Mouse (Mus musculus): ENCODE measurements around the gene Fam234a. TPM values are rescaled to one million over a fixed set of nuclear protein-coding genes. Genes with fewer than 3 reads are reported as not detected.
"Not testable (repeated sequence)": the region's sequence is repeated elsewhere in the genome, so short reads cannot be mapped to it uniquely, and the experiment has no call there.

Gene Fam234a
- polyA plus RNA-seq, 1 experiment from 2014 or later, result 60.6 TPM

- ATAC-seq (ENCODE audit: insufficient number of reproducible peaks, low FRiP score, low TSS enrichment, low read depth), result no peak
- Histone ChIP-seq H3K36me3 (peaks cover 42% of the 10 kb centered on the region), H3K27ac (no peak within 1 kb of the TSS), H3K9me3 (no peaks in the 10 kb centered on the region), H3K9ac (no peak within 1 kb of the TSS), H3K4me1 (peaks cover 34% of the 10 kb centered on the region), H3K4me3 (no peak within 1 kb of the TSS), H3K4me2 (no peak within 1 kb of the TSS), H3K27me3 (peaks cover 55% of the 10 kb centered on the region)
- WGBS, result 70% methylated on average over 4 of the region's 4 CpGs
Measured at GRCm38 (mm10) chr17:26198892-26199291, 45.1 kb downstream of the Fam234a start, which contains the start of gene Pdia2. Gene Pdia2 (minus strand): TSS chr17:26199087.

GRCm38 (mm10) chr17:26192481-26193190, 51.4 kb downstream of the Fam234a start:
- no peak overlapping the region for H3K27ac ChIP-seq
- no peak overlapping the region for H3K4me2 ChIP-seq
- H3K36me3 ChIP-seq, result peaks cover 97% of the 10 kb centered on the region
- WGBS, result 94% methylated on average over 15 of the region's 15 CpGs
- H3K4me3 ChIP-seq, result no peak overlapping the region
- H3K9me3 ChIP-seq, result no peaks in the 10 kb centered on the region
- H3K9ac ChIP-seq, result no peak overlapping the region
- no peaks in the 10 kb centered on the region for H3K27me3 ChIP-seq
- no peak for ATAC-seq (ENCODE audit: insufficient number of reproducible peaks, low FRiP score, low TSS enrichment, low read depth)
- H3K4me1 ChIP-seq, result no peaks in the 10 kb centered on the region

- H3K4me1 ChIP-seq; H3K27me3 ChIP-seq; H3K4me3 ChIP-seq; ATAC-seq (ENCODE audit: insufficient number of reproducible peaks, low FRiP score, low TSS enrichment, low read depth); H3K4me2 ChIP-seq; H3K9me3 ChIP-seq; H3K9ac ChIP-seq; H3K27ac ChIP-seq: not testable (repeated sequence)
- 90% methylated on average over 7 of the region's 7 CpGs for WGBS
- peaks cover 96% of the 10 kb centered on the region for H3K36me3 ChIP-seq
Measured at GRCm38 (mm10) chr17:26191486-26191885, 52.6 kb downstream of the Fam234a start.

- Histone ChIP-seq H3K27ac (no peak overlapping the region), H3K36me3 (peaks cover 89% of the 10 kb centered on the region), H3K4me2 (no peak overlapping the region), H3K9me3 (no peaks in the 10 kb centered on the region), H3K27me3 (no peaks in the 10 kb centered on the region), H3K4me3 (no peak overlapping the region), H3K9ac (no peak overlapping the region), H3K4me1 (no peaks in the 10 kb centered on the region)
- no peak for ATAC-seq (ENCODE audit: insufficient number of reproducible peaks, low FRiP score, low TSS enrichment, low read depth)
- WGBS, result 92% methylated on average over 11 of the region's 11 CpGs
Measured at GRCm38 (mm10) chr17:26188091-26188805, 55.8 kb downstream of the Fam234a start.

- ATAC-seq (ENCODE audit: insufficient number of reproducible peaks, low FRiP score, low TSS enrichment, low read depth), result 0 out of 2 replicates have a peak, but pooled peaks have one; percentile 10
- Histone ChIP-seq H3K4me3 (no peak overlapping the region), H3K9me3 (no peaks in the 10 kb centered on the region), H3K4me2 (no peak overlapping the region), H3K27ac (no peak overlapping the region), H3K9ac (no peak overlapping the region), H3K27me3 (no peaks in the 10 kb centered on the region), H3K36me3 (peaks cover 88% of the 10 kb centered on the region), H3K4me1 (no peaks in the 10 kb centered on the region)
- 97% methylated on average over 5 of the region's 5 CpGs for WGBS
Measured at GRCm38 (mm10) chr17:26187592-26187991, 56.5 kb downstream of the Fam234a start.

GRCm38 (mm10) chr17:26181179-26181578, 62.9 kb downstream of the Fam234a start:
- H3K4me3 ChIP-seq, result no peak overlapping the region
- no peaks in the 10 kb centered on the region for H3K27me3 ChIP-seq
- H3K9me3 ChIP-seq, result no peaks in the 10 kb centered on the region
- no peak overlapping the region for H3K4me2 ChIP-seq
- 91% methylated on average over 3 of the region's 3 CpGs for WGBS
- no peaks in the 10 kb centered on the region for H3K4me1 ChIP-seq
- peaks cover 56% of the 10 kb centered on the region for H3K36me3 ChIP-seq
- ATAC-seq (ENCODE audit: insufficient number of reproducible peaks, low FRiP score, low TSS enrichment, low read depth), result no peak
- no peak overlapping the region for H3K27ac ChIP-seq
- H3K9ac ChIP-seq, result no peak overlapping the region

GRCm38 (mm10) chr17:26178611-26179010, 65.4 kb downstream of the Fam234a start:
- no peak overlapping the region for H3K27ac ChIP-seq
- no peak overlapping the region for H3K4me3 ChIP-seq
- no peaks in the 10 kb centered on the region for H3K27me3 ChIP-seq
- no peak for ATAC-seq (ENCODE audit: insufficient number of reproducible peaks, low FRiP score, low TSS enrichment, low read depth)
- no peak overlapping the region for H3K4me2 ChIP-seq
- no peaks in the 10 kb centered on the region for H3K9me3 ChIP-seq
- H3K36me3 ChIP-seq, result peaks cover 60% of the 10 kb centered on the region
- H3K4me1 ChIP-seq, result no peaks in the 10 kb centered on the region
- H3K9ac ChIP-seq, result no peak overlapping the region

- peaks cover 48% of the 10 kb centered on the region for H3K36me3 ChIP-seq
- not testable (repeated sequence) for ATAC-seq (ENCODE audit: insufficient number of reproducible peaks, low FRiP score, low TSS enrichment, low read depth)
- 87% methylated on average over 2 of the region's 2 CpGs for WGBS
Measured at GRCm38 (mm10) chr17:26175248-26175647, 68.8 kb downstream of the Fam234a start.

GRCm38 (mm10) chr17:26168039-26168438, 76.0 kb downstream of the Fam234a start:
- ATAC-seq (ENCODE audit: insufficient number of reproducible peaks, low FRiP score, low TSS enrichment, low read depth), result no peak
- 83% methylated on average over 2 of the region's 2 CpGs for WGBS
- H3K4me2 ChIP-seq, result no peak overlapping the region

More at GRCm38 (mm10) chr17:26175248-26175647, 68.8 kb downstream of the Fam234a start:
- not testable (repeated sequence) for H3K9ac ChIP-seq, H3K27ac ChIP-seq, H3K9me3 ChIP-seq, H3K4me2 ChIP-seq, H3K27me3 ChIP-seq, H3K4me1 ChIP-seq, H3K4me3 ChIP-seq

GRCm38 (mm10) chr17:26162736-26163135, 81.3 kb downstream of the Fam234a start:
- H3K4me3 ChIP-seq, result no peak overlapping the region
- H3K27ac ChIP-seq, result no peak overlapping the region
- H3K9me3 ChIP-seq, result no peaks in the 10 kb centered on the region
- H3K9ac ChIP-seq, result no peak overlapping the region
- H3K4me2 ChIP-seq, result no peak overlapping the region
- ATAC-seq (ENCODE audit: insufficient number of reproducible peaks, low FRiP score, low TSS enrichment, low read depth), result no peak
- H3K4me1 ChIP-seq, result no peaks in the 10 kb centered on the region
- WGBS, result 90% methylated on average over 1 of the region's 1 CpGs
- H3K27me3 ChIP-seq, result no peaks in the 10 kb centered on the region
- H3K36me3 ChIP-seq, result peaks cover 12% of the 10 kb centered on the region; the same call in 1 of the 2 replicates

More at GRCm38 (mm10) chr17:26168039-26168438, 76.0 kb downstream of the Fam234a start:
- H3K27ac ChIP-seq, result no peak overlapping the region
- no peaks in the 10 kb centered on the region for H3K27me3 ChIP-seq
- no peaks in the 10 kb centered on the region for H3K4me1 ChIP-seq
- H3K36me3 ChIP-seq, result peaks cover 15% of the 10 kb centered on the region; the same call in 1 of the 2 replicates
- no peaks in the 10 kb centered on the region for H3K9me3 ChIP-seq
- H3K9ac ChIP-seq, result no peak overlapping the region
- H3K4me3 ChIP-seq, result no peak overlapping the region
